In genomic region chr19:31663437-31664158, GRCm38 (mm10) we compare ENCODE assay signal across 8 mouse cellular contexts.
DNase-seq lines count a peak whose midpoint lies in the region; ATAC-seq and TF ChIP-seq lines count a peak whose summit lies in the region.

No protein-coding gene starts in this region.

- no peaks in the 10 kb centered on the region for H3K36me3 ChIP-seq in heart, adult 2 months (ENCODE audit: control insufficient read depth, insufficient read depth, low read length)
- H3K36me3 ChIP-seq in forebrain, embryonic 14.5 days (ENCODE audit: control insufficient read depth, insufficient read depth, low read length) = no peaks in the 10 kb centered on the region
- no peaks in the 10 kb centered on the region for H3K36me3 ChIP-seq in kidney, embryonic 15.5 days
- no peaks in the 10 kb centered on the region for H3K36me3 ChIP-seq in liver, embryonic 16.5 days (ENCODE audit: control insufficient read depth, insufficient read depth)

- TF ChIP-seq CTCF in heart, adult 2 months (IDR thresholded peaks at IDR 0.05) = no peak

- ATAC-seq in forebrain, embryonic 14.5 days = peak; percentile 83
- ATAC-seq in kidney, embryonic 15.5 days (replicated peaks; ENCODE audit: low FRiP score) = peak; percentile 68
- no peak for ATAC-seq in liver, embryonic 16.5 days (ENCODE audit: low read depth)

- H3K9ac ChIP-seq in heart, adult 2 months (ENCODE audit: low read depth, low read length) = peak overlapping the region; percentile 78
- H3K9ac ChIP-seq in forebrain, embryonic 14.5 days (ENCODE audit: low read length) = peak overlapping the region; percentile 74
- peak overlapping the region; percentile 62 for H3K9ac ChIP-seq in kidney, embryonic 15.5 days
- no peak overlapping the region for H3K9ac ChIP-seq in liver, embryonic 16.5 days (ENCODE audit: low read depth, low read length)

- TF ChIP-seq POLR2A in heart, adult 2 months (IDR thresholded peaks at IDR 0.05; ENCODE audit: insufficient read depth, low read depth, low read length) = no peak

- no peaks in the 10 kb centered on the region for H3K27me3 ChIP-seq in heart, adult 2 months (ENCODE audit: control insufficient read depth, insufficient read depth, low read length)
- no peaks in the 10 kb centered on the region for H3K27me3 ChIP-seq in forebrain, embryonic 14.5 days (replicated peaks; ENCODE audit: control insufficient read depth, insufficient read depth, low read length)
- H3K27me3 ChIP-seq in kidney, embryonic 15.5 days = peaks cover 33% of the 10 kb centered on the region
- peaks cover 19% of the 10 kb centered on the region for H3K27me3 ChIP-seq in liver, embryonic 16.5 days (ENCODE audit: control insufficient read depth, insufficient read depth, low read depth, low read length)

- H3K4me3 ChIP-seq in heart, adult 2 months = peak overlapping the region; percentile 61
- peak overlapping the region; percentile 49 for H3K4me3 ChIP-seq in forebrain, embryonic 14.5 days (ENCODE audit: low read depth, low read length)
- H3K4me3 ChIP-seq in kidney, embryonic 15.5 days (replicated peaks) = peak overlapping the region; percentile 65
- H3K4me3 ChIP-seq in liver, embryonic 16.5 days (ENCODE audit: low read depth, low read length) = peak overlapping the region; percentile 51

- H3K4me2 ChIP-seq in forebrain, embryonic 14.5 days (ENCODE audit: low read length) = peak overlapping the region; percentile 92
- H3K4me2 ChIP-seq in kidney, embryonic 15.5 days = peak overlapping the region; percentile 99
- peak overlapping the region; percentile 52 for H3K4me2 ChIP-seq in liver, embryonic 16.5 days (ENCODE audit: low read depth, low read length)

- peaks cover 1% of the 10 kb centered on the region; the same call in 1 of the 2 replicates for H3K4me1 ChIP-seq in heart, adult 2 months (ENCODE audit: control insufficient read depth, insufficient read depth, low read length)
- H3K4me1 ChIP-seq in forebrain, embryonic 14.5 days (ENCODE audit: control insufficient read depth, insufficient read depth, low read length) = peaks cover 4% of the 10 kb centered on the region; the same call in 1 of the 2 replicates
- peaks cover 15% of the 10 kb centered on the region for H3K4me1 ChIP-seq in kidney, embryonic 15.5 days
- H3K4me1 ChIP-seq in liver, embryonic 16.5 days (ENCODE audit: control insufficient read depth, low read depth, low read length) = no peaks in the 10 kb centered on the region; the same call in 1 of the 2 replicates

- H3K9me3 ChIP-seq in forebrain, embryonic 14.5 days (replicated peaks; ENCODE audit: control insufficient read depth, low read length) = no peaks in the 10 kb centered on the region
- H3K9me3 ChIP-seq in kidney, embryonic 15.5 days (replicated peaks) = no peaks in the 10 kb centered on the region
- no peaks in the 10 kb centered on the region for H3K9me3 ChIP-seq in liver, embryonic 16.5 days (replicated peaks; ENCODE audit: control insufficient read depth, low read length)

- intact Hi-C loops in heart, adult 2 months (cut with DNase I) = no loop called here

- WGBS in heart, adult 2 months = 19% methylated on average over 39 of the region's 39 CpGs
- WGBS in forebrain, embryonic 14.5 days = 4% methylated on average over 39 of the region's 39 CpGs
- 8% methylated on average over 39 of the region's 39 CpGs for WGBS in kidney, embryonic 15.5 days
- WGBS in liver, embryonic 16.5 days (ENCODE audit: insufficient replicate concordance) = 5% methylated on average over 39 of the region's 39 CpGs

- DNase-seq in heart, adult 2 months = no peak
- DNase-seq in heart, adult 8-10 months (ENCODE audit: low spot score) = no peak
- DNase-seq in ZHBTc4 (ENCODE audit: low read depth, low spot score) = peak; percentile 59
- peak; percentile 55 for DNase-seq in forebrain, embryonic 14.5 days (ENCODE audit: low spot score)
- DNase-seq in right cerebral cortex, postnatal 4 days = peak; percentile 42
- DNase-seq in thymus, postnatal 36 days = no peak

- H3K27ac ChIP-seq in heart, adult 2 months = peak overlapping the region; percentile 56
- H3K27ac ChIP-seq in forebrain, embryonic 14.5 days (ENCODE audit: low read depth, low read length) = peak overlapping the region; percentile 21; the same call in 1 of the 2 replicates
- H3K27ac ChIP-seq in kidney, embryonic 15.5 days = no peak overlapping the region
- no peak overlapping the region for H3K27ac ChIP-seq in liver, embryonic 16.5 days (ENCODE audit: low read length)

- no peak for TF ChIP-seq EP300 in heart, adult 2 months (IDR thresholded peaks at IDR 0.05; ENCODE audit: insufficient read depth, low read depth, low read length)

- no peaks in the 10 kb centered on the region; the same call in 1 of the 2 replicates for H3K79me2 ChIP-seq in heart, adult 2 months (replicated peaks; ENCODE audit: control insufficient read depth, insufficient read depth, low read length)

Comparison
In these comparisons a context has a peak if more than half of its experiments do, and no peak if none do; other contexts are left out.
1. DNase-seq: peak in ZHBTc4 (single experiment), forebrain, embryonic 14.5 days (single experiment) and right cerebral cortex, postnatal 4 days (single experiment); none in heart, adult 2 months (0 of 2), heart, adult 8-10 months (single experiment) and thymus, postnatal 36 days (0 of 2).
2. H3K27ac ChIP-seq: peak in heart, adult 2 months (single experiment) and forebrain, embryonic 14.5 days (single experiment); none in kidney, embryonic 15.5 days (single experiment) and liver, embryonic 16.5 days (single experiment).
3. Peak in every context shown above with its lines, with median percentiles within 50 percentile points of each other: H3K4me3 ChIP-seq and H3K4me2 ChIP-seq.